Mouse (Mus musculus) stomach, postnatal 0 days (tissue): ENCODE results near the gene Ptprq.

Experiments
- CTCF ChIP-seq: IDR thresholded peaks from 2 replicates; pipeline ENCODE4 v1.5.1; 2016; ENCODE audit warnings: antibody characterized with exemption, low read depth, mild to moderate bottlenecking, moderate library complexity
- EP300 ChIP-seq: optimal IDR thresholded peaks from 2 replicates; pipeline ENCODE3; 2016; ENCODE audit warnings: antibody characterized with exemption

- 0 out of 2 replicates have a peak, but pooled peaks have one; percentile 1 for TF ChIP-seq CTCF
- no peak for TF ChIP-seq EP300
Measured at GRCm38 (mm10) chr10:107493580-107494474, 226.0 kb downstream of the Ptprq start.
